Mouse (Mus musculus): ENCODE measurements around the gene Epha4. TPM values are rescaled to one million over a fixed set of nuclear protein-coding genes. Genes with fewer than 3 reads are reported as not detected.

Epha4 gene
- polyA plus RNA-seq, 1 experiment, result not detected

- no peak for TF ChIP-seq POLR2A (IDR thresholded peaks at IDR 0.05; ENCODE audit: insufficient read depth, low read depth, low read length)
- no peak for TF ChIP-seq CTCF (IDR thresholded peaks at IDR 0.05; ENCODE audit: insufficient read depth, low read depth, low read length)
- Histone ChIP-seq H3K4me1 (ENCODE audit: control insufficient read depth, insufficient read depth, low read length) (peaks cover 4% of the 10 kb centered on the region; the same call in 1 of the 2 replicates), H3K4me3 (ENCODE audit: insufficient read depth, low read depth, low read length) (no peak overlapping the region), H3K27ac (ENCODE audit: insufficient read depth, low read depth, low read length) (no peak overlapping the region)
- 70% methylated on average over 9 of the region's 9 CpGs for WGBS
Measured at GRCm38 (mm10) chr1:77412871-77413669, 101.8 kb downstream of the Epha4 start.

- Histone ChIP-seq H3K4me1 (ENCODE audit: control insufficient read depth, insufficient read depth, low read length) (peaks cover 4% of the 10 kb centered on the region; the same call in 1 of the 2 replicates), H3K27ac (ENCODE audit: insufficient read depth, low read depth, low read length) (no peak overlapping the region), H3K4me3 (ENCODE audit: insufficient read depth, low read depth, low read length) (no peak overlapping the region)
- TF ChIP-seq POLR2A (IDR thresholded peaks at IDR 0.05; ENCODE audit: insufficient read depth, low read depth, low read length), result no peak
- no peak for TF ChIP-seq CTCF (IDR thresholded peaks at IDR 0.05; ENCODE audit: insufficient read depth, low read depth, low read length)
- WGBS, result 61% methylated on average over 13 of the region's 13 CpGs
Measured at GRCm38 (mm10) chr1:77412285-77412684, 102.6 kb downstream of the Epha4 start.

DNA sequence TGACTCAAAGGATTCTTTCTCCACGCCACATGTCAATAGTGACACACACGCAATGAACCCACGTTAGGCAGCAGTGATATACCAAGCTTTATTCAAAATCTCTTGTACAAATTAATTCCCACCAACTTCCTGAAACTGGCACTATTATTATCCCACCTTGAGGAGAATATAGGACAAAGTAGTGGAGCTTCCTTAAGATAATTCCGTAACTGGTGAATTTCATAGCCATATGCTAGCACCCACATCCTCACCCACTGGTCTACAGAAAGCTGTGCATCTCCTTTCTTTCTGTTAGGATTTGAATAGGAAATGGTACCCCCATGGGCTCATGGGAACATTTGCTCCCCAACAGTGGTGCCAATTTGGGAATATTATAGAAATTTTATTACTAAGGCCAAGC is 103.7 kb downstream of the Epha4 start:
- Histone ChIP-seq H3K4me1 (ENCODE audit: control insufficient read depth, insufficient read depth, low read length) (peaks cover 4% of the 10 kb centered on the region; the same call in 1 of the 2 replicates), H3K27ac (ENCODE audit: insufficient read depth, low read depth, low read length) (no peak overlapping the region), H3K4me3 (ENCODE audit: insufficient read depth, low read depth, low read length) (no peak overlapping the region)
- no peak for TF ChIP-seq POLR2A (IDR thresholded peaks at IDR 0.05; ENCODE audit: insufficient read depth, low read depth, low read length)
- TF ChIP-seq CTCF (IDR thresholded peaks at IDR 0.05; ENCODE audit: insufficient read depth, low read depth, low read length), result no peak
- WGBS, result 92% methylated on average over 4 of the region's 4 CpGs

GRCm38 (mm10) chr1:77410716-77411115 is 104.2 kb downstream of the Epha4 start:
- H3K4me1 ChIP-seq (ENCODE audit: control insufficient read depth, insufficient read depth, low read length), result peaks cover 4% of the 10 kb centered on the region; the same call in 1 of the 2 replicates
- 84% methylated on average over 2 of the region's 2 CpGs for WGBS
- H3K4me3 ChIP-seq (ENCODE audit: insufficient read depth, low read depth, low read length), result no peak overlapping the region
- TF ChIP-seq CTCF (IDR thresholded peaks at IDR 0.05; ENCODE audit: insufficient read depth, low read depth, low read length) (no peak), POLR2A (IDR thresholded peaks at IDR 0.05; ENCODE audit: insufficient read depth, low read depth, low read length) (no peak)
- H3K27ac ChIP-seq (ENCODE audit: insufficient read depth, low read depth, low read length), result no peak overlapping the region

GRCm38 (mm10) chr1:77410153-77410552 is 104.7 kb downstream of the Epha4 start:
- H3K4me1 ChIP-seq (ENCODE audit: control insufficient read depth, insufficient read depth, low read length), result peaks cover 4% of the 10 kb centered on the region; the same call in 1 of the 2 replicates
- TF ChIP-seq CTCF (IDR thresholded peaks at IDR 0.05; ENCODE audit: insufficient read depth, low read depth, low read length), result no peak
- TF ChIP-seq POLR2A (IDR thresholded peaks at IDR 0.05; ENCODE audit: insufficient read depth, low read depth, low read length), result no peak
- H3K4me3 ChIP-seq (ENCODE audit: insufficient read depth, low read depth, low read length), result no peak overlapping the region
- H3K27ac ChIP-seq (ENCODE audit: insufficient read depth, low read depth, low read length), result no peak overlapping the region
- 76% methylated on average over 3 of the region's 3 CpGs for WGBS

- 89% methylated on average over 8 of the region's 8 CpGs for WGBS
- no peak overlapping the region for H3K27ac ChIP-seq (ENCODE audit: insufficient read depth, low read depth, low read length)
- no peak overlapping the region for H3K4me3 ChIP-seq (ENCODE audit: insufficient read depth, low read depth, low read length)
- peaks cover 6% of the 10 kb centered on the region; the same call in 1 of the 2 replicates for H3K4me1 ChIP-seq (ENCODE audit: control insufficient read depth, insufficient read depth, low read length)
- TF ChIP-seq CTCF (IDR thresholded peaks at IDR 0.05; ENCODE audit: insufficient read depth, low read depth, low read length), result no peak
- TF ChIP-seq POLR2A (IDR thresholded peaks at IDR 0.05; ENCODE audit: insufficient read depth, low read depth, low read length), result no peak
Measured at GRCm38 (mm10) chr1:77409509-77409908, 105.4 kb downstream of the Epha4 start.

GRCm38 (mm10) chr1:77407417-77407816 is 107.5 kb downstream of the Epha4 start:
- no peak overlapping the region for H3K4me3 ChIP-seq (ENCODE audit: insufficient read depth, low read depth, low read length)
- peaks cover 8% of the 10 kb centered on the region; the same call in 1 of the 2 replicates for H3K4me1 ChIP-seq (ENCODE audit: control insufficient read depth, insufficient read depth, low read length)
- no peak overlapping the region for H3K27ac ChIP-seq (ENCODE audit: insufficient read depth, low read depth, low read length)
- no peak for TF ChIP-seq CTCF (IDR thresholded peaks at IDR 0.05; ENCODE audit: insufficient read depth, low read depth, low read length)
- TF ChIP-seq POLR2A (IDR thresholded peaks at IDR 0.05; ENCODE audit: insufficient read depth, low read depth, low read length), result no peak
- 44% methylated on average over 9 of the region's 9 CpGs for WGBS

DNA sequence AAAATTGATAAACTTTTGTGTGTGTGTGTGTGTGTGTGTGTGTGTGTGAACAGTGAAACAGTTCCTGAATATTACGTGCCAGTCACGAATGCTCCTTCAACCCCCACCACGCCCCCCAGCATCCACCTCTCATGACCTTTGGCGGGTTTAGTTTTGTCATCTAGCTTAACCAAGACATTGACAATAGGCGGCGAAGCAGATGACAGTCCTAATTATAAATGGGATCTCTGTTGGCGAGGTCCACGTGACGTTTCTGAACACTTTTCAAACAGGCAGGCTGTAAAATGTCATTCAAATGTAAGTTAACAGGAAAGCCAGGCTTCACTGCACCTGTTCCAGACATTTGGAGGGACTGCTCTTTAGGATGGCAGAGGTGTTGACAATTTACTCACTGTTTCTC is 108.3 kb downstream of the Epha4 start:
- no peak overlapping the region for H3K27ac ChIP-seq (ENCODE audit: insufficient read depth, low read depth, low read length)
- TF ChIP-seq CTCF (IDR thresholded peaks at IDR 0.05; ENCODE audit: insufficient read depth, low read depth, low read length) (no peak), POLR2A (IDR thresholded peaks at IDR 0.05; ENCODE audit: insufficient read depth, low read depth, low read length) (no peak)
- no peak overlapping the region for H3K4me3 ChIP-seq (ENCODE audit: insufficient read depth, low read depth, low read length)
- 86% methylated on average over 9 of the region's 9 CpGs for WGBS
- 0 out of 2 replicates have a peak, but pooled peaks cover 4% of the 10 kb centered on the region for H3K4me1 ChIP-seq (ENCODE audit: control insufficient read depth, insufficient read depth, low read length)

- peaks cover 5% of the 10 kb centered on the region; the same call in 1 of the 2 replicates for H3K4me1 ChIP-seq (ENCODE audit: control insufficient read depth, insufficient read depth, low read length)
- H3K4me3 ChIP-seq (ENCODE audit: insufficient read depth, low read depth, low read length), result no peak overlapping the region
- no peak overlapping the region for H3K27ac ChIP-seq (ENCODE audit: insufficient read depth, low read depth, low read length)
- TF ChIP-seq CTCF (IDR thresholded peaks at IDR 0.05; ENCODE audit: insufficient read depth, low read depth, low read length) (no peak), POLR2A (IDR thresholded peaks at IDR 0.05; ENCODE audit: insufficient read depth, low read depth, low read length) (no peak)
- WGBS, result 82% methylated on average over 10 of the region's 10 CpGs
Measured at GRCm38 (mm10) chr1:77404537-77404936, 110.4 kb downstream of the Epha4 start.
